Mouse (Mus musculus) liver, embryonic 14.5 days (tissue): ENCODE results near the gene Insyn1.

Source experiments
- CTCF ChIP-seq: IDR thresholded peaks from 2 replicates; pipeline ENCODE4 v1.5.1; 2016; ENCODE audit warnings: antibody characterized with exemption, low read depth, control low read depth
- EP300 ChIP-seq: IDR thresholded peaks from 2 replicates; pipeline ENCODE4 v1.6.1; 2016; ENCODE audit warnings: antibody characterized with exemption, low read depth

GRCm38 (mm10) chr9:58546630-58547360 lies 58.4 kb downstream of the Insyn1 start:
- TF ChIP-seq CTCF (no peak), EP300 (no peak)
